Mouse (Mus musculus) thymus, postnatal 4 days (tissue): Measurements from ENCODE around the gene Htr5a.

ENCODE experiments used
- DNase-seq: peaks from one replicate; pipeline ENCODE4 v3.0.0; 2021

The Htr5a gene

GRCm38 (mm10) chr5:27895961-27896360, 54.0 kb downstream of the Htr5a start:
- no peak for DNase-seq

GRCm38 (mm10) chr5:27899756-27900155, 57.8 kb downstream of the Htr5a start:
- no peak for DNase-seq

- no peak for DNase-seq
Observed at GRCm38 (mm10) chr5:27900186-27900585, 58.2 kb downstream of the Htr5a start.
